Mouse (Mus musculus): Measurements from ENCODE around the gene Usp34.
"Not testable (repeated sequence)": the region's sequence is repeated elsewhere in the genome, so short reads cannot be mapped to it uniquely, and the experiment has no call there.

- not testable (repeated sequence) for TF ChIP-seq CTCF (IDR thresholded peaks at IDR 0.05; ENCODE audit: low read depth); EP300 (optimal IDR thresholded peaks at IDR 0.05)
Observed at GRCm38 (mm10) chr11:23514785-23515184, 208.1 kb downstream of the Usp34 start.

All from stomach, postnatal 0 days (tissue).